Mouse (Mus musculus) brain, embryonic 14.5 days (tissue): ENCODE data around the gene Afap1.

ENCODE experiments used
- CTCF ChIP-seq: fragments of 200-500 bp; IDR thresholded peaks from 2 replicates; pipeline ENCODE4 v1.5.1; 2012; ENCODE audit warnings: inconsistent platforms, mild to moderate bottlenecking, moderate library complexity, borderline replicate concordance; ENCODE audit not compliant: insufficient read depth, insufficient read length; ENCODE audit errors: extremely low read depth
- POLR2A ChIP-seq: fragments of 200-500 bp; IDR thresholded peaks from 2 replicates; pipeline ENCODE4 v1.6.1; 2012; ENCODE audit warnings: mild to moderate bottlenecking, inconsistent platforms, borderline replicate concordance; ENCODE audit not compliant: poor library complexity, insufficient read depth, insufficient read length, severe bottlenecking; ENCODE audit errors: extremely low read depth

DNA sequence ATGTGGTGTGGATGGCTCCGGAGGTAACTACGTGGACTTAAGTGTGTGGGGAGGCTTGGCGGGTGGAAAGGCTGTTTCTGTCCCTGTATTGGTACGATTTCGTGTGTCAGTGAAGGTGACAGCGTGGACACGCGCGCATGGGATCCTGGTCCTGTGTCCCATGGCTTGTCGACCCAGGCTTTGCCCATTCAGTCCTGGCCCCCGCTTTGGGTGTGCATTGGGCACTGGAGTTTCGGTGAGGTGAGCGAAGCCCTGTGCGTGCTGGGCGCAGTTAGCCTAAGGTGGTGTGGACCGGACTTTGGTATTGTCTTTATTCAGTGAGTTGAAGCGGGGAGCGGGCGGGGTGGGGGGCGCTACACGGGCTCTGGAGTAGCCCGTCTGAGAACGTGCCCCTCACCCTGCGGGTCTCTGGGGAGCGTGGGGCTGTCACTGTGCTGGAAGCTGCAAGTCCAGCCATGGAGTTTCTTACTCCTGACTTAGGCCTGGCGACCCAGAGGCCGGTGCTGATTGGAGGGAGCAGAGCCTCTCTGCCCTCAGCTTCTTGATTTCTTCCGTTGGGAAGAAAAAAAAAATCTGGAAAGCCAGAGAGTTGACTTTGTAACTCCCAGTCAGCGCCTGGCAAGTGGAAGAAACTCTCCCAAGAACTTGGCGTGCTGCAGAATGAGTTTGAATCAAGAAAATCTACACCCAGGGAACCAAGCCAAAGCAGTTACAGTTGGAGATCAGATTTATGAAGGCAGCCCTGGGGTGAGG lies 1.4 kb downstream of the Afap1 start:
- TF ChIP-seq CTCF (no peak), POLR2A (no peak)
